Mouse (Mus musculus): Measurements from ENCODE around the gene Capn15. TPM values are rescaled to one million over a fixed set of nuclear protein-coding genes. Genes with fewer than 3 reads are reported as not detected.

Gene Capn15
- total RNA-seq, 1 experiment, result 18.0 TPM

GRCm38 (mm10) chr17:26020848-26021347, 35.3 kb upstream of the Capn15 start:
- Histone ChIP-seq H3K4me3 (ENCODE audit: insufficient read depth in 1 of 2, low read depth in 1 of 2, low read length in 2 of 2, poor library complexity in 1 of 2, severe bottlenecking in 1 of 2) (no peak overlapping the region), H3K9me3 (ENCODE audit: control insufficient read depth, insufficient read depth, low read depth, low read length) (no peaks in the 10 kb centered on the region), H3K27ac (ENCODE audit: insufficient read depth, low read depth, low read length, poor library complexity, severe bottlenecking) (no peak overlapping the region), H3K36me3 (ENCODE audit: control insufficient read depth, insufficient read depth, low read length, poor library complexity, severe bottlenecking) (peaks cover under 1% of the 10 kb centered on the region; the same call in 1 of the 2 replicates), H3K9ac (ENCODE audit: insufficient read depth, low read depth, low read length, poor library complexity, severe bottlenecking) (no peak overlapping the region), H3K4me1 (ENCODE audit: control insufficient read depth in 2 of 2, insufficient read depth in 2 of 2, low read length in 2 of 2, poor library complexity in 1 of 2) (0 out of 4 replicates have a peak, but pooled peaks cover 0 to 2% of the 10 kb centered on the region in 2 experiments)
- in situ Hi-C loops (cut with MboI; ENCODE audit: low sequenced_read_pairs in 2 of 2, unreplicated experiment in 2 of 2), result no loop called here
- no peak for DNase-seq (ENCODE audit: low read depth, low spot score)
- no peak for TF ChIP-seq ZNF384 (IDR thresholded peaks at IDR 0.05; ENCODE audit: low read depth, low read length)
- no peak for TF ChIP-seq CHD2 (IDR thresholded peaks at IDR 0.05; ENCODE audit: low read depth, low read length)
- no peak for TF ChIP-seq MAFK (IDR thresholded peaks at IDR 0.05; ENCODE audit: insufficient read depth, low read depth, low read length)
- no peak for TF ChIP-seq HCFC1 (IDR thresholded peaks at IDR 0.05; ENCODE audit: borderline replicate concordance, insufficient read depth, low read length)
- TF ChIP-seq ZC3H11A (IDR thresholded peaks at IDR 0.05; ENCODE audit: borderline replicate concordance, low read depth, low read length), result no peak

- Histone ChIP-seq H3K4me3 (ENCODE audit: insufficient read depth in 1 of 2, low read depth in 1 of 2, low read length in 2 of 2, poor library complexity in 1 of 2, severe bottlenecking in 1 of 2) (no peak overlapping the region), H3K36me3 (ENCODE audit: control insufficient read depth, insufficient read depth, low read length, poor library complexity, severe bottlenecking) (peaks cover 3% of the 10 kb centered on the region; the same call in 1 of the 2 replicates), H3K9ac (ENCODE audit: insufficient read depth, low read depth, low read length, poor library complexity, severe bottlenecking) (no peak overlapping the region), H3K27ac (ENCODE audit: insufficient read depth, low read depth, low read length, poor library complexity, severe bottlenecking) (no peak overlapping the region), H3K4me1 (ENCODE audit: control insufficient read depth in 2 of 2, insufficient read depth in 2 of 2, low read length in 2 of 2, poor library complexity in 1 of 2) (no peaks in the 10 kb centered on the region), H3K9me3 (ENCODE audit: control insufficient read depth, insufficient read depth, low read depth, low read length) (no peaks in the 10 kb centered on the region)
- no peak for TF ChIP-seq HCFC1 (IDR thresholded peaks at IDR 0.05; ENCODE audit: borderline replicate concordance, insufficient read depth, low read length)
- no peak for TF ChIP-seq CHD2 (IDR thresholded peaks at IDR 0.05; ENCODE audit: low read depth, low read length)
- no peak for TF ChIP-seq MAFK (IDR thresholded peaks at IDR 0.05; ENCODE audit: insufficient read depth, low read depth, low read length)
- TF ChIP-seq ZNF384 (IDR thresholded peaks at IDR 0.05; ENCODE audit: low read depth, low read length), result no peak
- TF ChIP-seq ZC3H11A (IDR thresholded peaks at IDR 0.05; ENCODE audit: borderline replicate concordance, low read depth, low read length), result no peak
- no peak for DNase-seq (ENCODE audit: low read depth, low spot score)
- in situ Hi-C loops (cut with MboI; ENCODE audit: low sequenced_read_pairs in 2 of 2, unreplicated experiment in 2 of 2), result no loop called here
Observed at GRCm38 (mm10) chr17:26018388-26018787, 32.8 kb upstream of the Capn15 start.

GRCm38 (mm10) chr17:26017949-26018348, 32.4 kb upstream of the Capn15 start:
- Histone ChIP-seq H3K9ac (ENCODE audit: insufficient read depth, low read depth, low read length, poor library complexity, severe bottlenecking) (no peak overlapping the region), H3K27ac (ENCODE audit: insufficient read depth, low read depth, low read length, poor library complexity, severe bottlenecking) (no peak overlapping the region), H3K9me3 (ENCODE audit: control insufficient read depth, insufficient read depth, low read depth, low read length) (no peaks in the 10 kb centered on the region), H3K4me3 (ENCODE audit: insufficient read depth in 1 of 2, low read depth in 1 of 2, low read length in 2 of 2, poor library complexity in 1 of 2, severe bottlenecking in 1 of 2) (no peak overlapping the region), H3K4me1 (ENCODE audit: control insufficient read depth in 2 of 2, insufficient read depth in 2 of 2, low read length in 2 of 2, poor library complexity in 1 of 2) (no peaks in the 10 kb centered on the region), H3K36me3 (ENCODE audit: control insufficient read depth, insufficient read depth, low read length, poor library complexity, severe bottlenecking) (peaks cover 4% of the 10 kb centered on the region; the same call in 1 of the 2 replicates)
- in situ Hi-C loops (cut with MboI; ENCODE audit: low sequenced_read_pairs in 2 of 2, unreplicated experiment in 2 of 2), result no loop called here
- no peak for DNase-seq (ENCODE audit: low read depth, low spot score)
- TF ChIP-seq ZNF384 (IDR thresholded peaks at IDR 0.05; ENCODE audit: low read depth, low read length) (no peak), ZC3H11A (IDR thresholded peaks at IDR 0.05; ENCODE audit: borderline replicate concordance, low read depth, low read length) (no peak), HCFC1 (IDR thresholded peaks at IDR 0.05; ENCODE audit: borderline replicate concordance, insufficient read depth, low read length) (no peak), CHD2 (IDR thresholded peaks at IDR 0.05; ENCODE audit: low read depth, low read length) (no peak), MAFK (IDR thresholded peaks at IDR 0.05; ENCODE audit: insufficient read depth, low read depth, low read length) (no peak)

DNA sequence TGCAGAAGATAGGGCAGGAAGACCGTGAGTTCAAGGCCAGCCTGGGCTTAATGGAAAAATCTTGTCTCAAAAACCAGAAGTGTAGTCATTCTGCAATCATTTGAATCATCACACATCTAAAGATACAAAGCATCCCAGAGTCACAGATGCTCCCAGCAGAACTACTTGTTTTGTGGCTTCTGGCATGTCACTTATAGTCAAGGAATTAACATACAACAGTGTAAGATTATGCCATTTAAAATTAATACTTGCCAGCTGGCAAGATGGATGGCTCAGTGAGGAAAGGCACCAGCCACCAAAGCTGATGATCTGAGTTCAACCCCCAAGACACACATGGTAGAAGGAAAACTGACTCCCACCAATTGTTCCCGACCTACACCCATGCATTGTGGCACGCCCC, 31.4 kb upstream of the Capn15 start:
- no peak overlapping the region for H3K9ac ChIP-seq (ENCODE audit: insufficient read depth, low read depth, low read length, poor library complexity, severe bottlenecking)
- DNase-seq (ENCODE audit: low read depth, low spot score), result no peak
- no peak overlapping the region for H3K27ac ChIP-seq (ENCODE audit: insufficient read depth, low read depth, low read length, poor library complexity, severe bottlenecking)
- no peak for TF ChIP-seq ZNF384 (IDR thresholded peaks at IDR 0.05; ENCODE audit: low read depth, low read length)
- no peak for TF ChIP-seq ZC3H11A (IDR thresholded peaks at IDR 0.05; ENCODE audit: borderline replicate concordance, low read depth, low read length)
- no peak for TF ChIP-seq HCFC1 (IDR thresholded peaks at IDR 0.05; ENCODE audit: borderline replicate concordance, insufficient read depth, low read length)
- TF ChIP-seq CHD2 (IDR thresholded peaks at IDR 0.05; ENCODE audit: low read depth, low read length), result no peak
- TF ChIP-seq MAFK (IDR thresholded peaks at IDR 0.05; ENCODE audit: insufficient read depth, low read depth, low read length), result no peak
- no peaks in the 10 kb centered on the region for H3K9me3 ChIP-seq (ENCODE audit: control insufficient read depth, insufficient read depth, low read depth, low read length)
- H3K4me1 ChIP-seq (ENCODE audit: control insufficient read depth in 2 of 2, insufficient read depth in 2 of 2, low read length in 2 of 2, poor library complexity in 1 of 2), result no peaks in the 10 kb centered on the region
- in situ Hi-C loops (cut with MboI; ENCODE audit: low sequenced_read_pairs in 2 of 2, unreplicated experiment in 2 of 2), result no loop called here
- no peak overlapping the region for H3K4me3 ChIP-seq (ENCODE audit: insufficient read depth in 1 of 2, low read depth in 1 of 2, low read length in 2 of 2, poor library complexity in 1 of 2, severe bottlenecking in 1 of 2)
- peaks cover 6% of the 10 kb centered on the region; the same call in 1 of the 2 replicates for H3K36me3 ChIP-seq (ENCODE audit: control insufficient read depth, insufficient read depth, low read length, poor library complexity, severe bottlenecking)
